Mouse (Mus musculus) CH12.LX (cell line): ENCODE data around the gene Nek11.

Source experiments
- CHD2 ChIP-seq: IDR thresholded peaks from 2 replicates; pipeline ENCODE4 v1.6.1; 2011; ENCODE audit warnings: low read length, improper control_type of control experiment
- CTCF ChIP-seq, 2 experiments: IDR thresholded peaks in 1 of 2; conservative IDR thresholded peaks in 1 of 2; 2 replicates each; pipeline ENCODE4 v1.5.1; 2011 to 2012; ENCODE audit warnings: low read depth in 2 of 2, low read length in 2 of 2, improper control_type of control experiment in 1 of 2, inconsistent platforms in 1 of 2, mild to moderate bottlenecking in 1 of 2, moderate library complexity in 1 of 2
- E2F4 ChIP-seq: IDR thresholded peaks from 2 replicates; pipeline ENCODE4 v1.6.1; 2011; ENCODE audit warnings: low read depth, low read length, improper control_type of control experiment; ENCODE audit not compliant: insufficient replicate concordance
- GABPA ChIP-seq: IDR thresholded peaks from 2 replicates; pipeline ENCODE4 v1.6.1; 2012; ENCODE audit warnings: low read depth, low read length, improper control_type of control experiment, inconsistent platforms; ENCODE audit not compliant: insufficient replicate concordance
- IRF4 ChIP-seq: IDR thresholded peaks from 2 replicates; pipeline ENCODE4 v1.6.1; 2014; ENCODE audit warnings: low read depth, mild to moderate bottlenecking, inconsistent platforms, low read length, improper control_type of control experiment
- MAZ ChIP-seq: IDR thresholded peaks from 2 replicates; pipeline ENCODE4 v1.6.1; 2012; ENCODE audit warnings: low read depth, mild to moderate bottlenecking, inconsistent platforms, low read length, improper control_type of control experiment, moderate library complexity
- MXI1 ChIP-seq: IDR thresholded peaks from 2 replicates; pipeline ENCODE4 v1.6.1; 2011; ENCODE audit warnings: mild to moderate bottlenecking, low read depth, low read length, improper control_type of control experiment
- NELFE ChIP-seq: IDR thresholded peaks from 2 replicates; pipeline ENCODE4 v1.6.1; 2011; ENCODE audit warnings: low read depth, low read length, improper control_type of control experiment
- NRF1 ChIP-seq: IDR thresholded peaks from 2 replicates; pipeline ENCODE4 v1.6.1; 2014; ENCODE audit warnings: low read depth, mild to moderate bottlenecking, inconsistent platforms, low read length, improper control_type of control experiment, moderate library complexity
- POLR2A ChIP-seq: IDR thresholded peaks from 2 replicates; pipeline ENCODE4 v1.6.1; 2011; ENCODE audit warnings: low read depth, mild to moderate bottlenecking, improper control_type of control experiment, low read length
- USF1 ChIP-seq: IDR thresholded peaks from 2 replicates; pipeline ENCODE4 v1.6.1; 2014; ENCODE audit warnings: low read depth, mild to moderate bottlenecking, inconsistent platforms, low read length, improper control_type of control experiment
- ZMIZ1 ChIP-seq: IDR thresholded peaks from 2 replicates; pipeline ENCODE4 v1.6.1; 2012; ENCODE audit warnings: low read depth, mild to moderate bottlenecking, inconsistent platforms, low read length, improper control_type of control experiment

DNA sequence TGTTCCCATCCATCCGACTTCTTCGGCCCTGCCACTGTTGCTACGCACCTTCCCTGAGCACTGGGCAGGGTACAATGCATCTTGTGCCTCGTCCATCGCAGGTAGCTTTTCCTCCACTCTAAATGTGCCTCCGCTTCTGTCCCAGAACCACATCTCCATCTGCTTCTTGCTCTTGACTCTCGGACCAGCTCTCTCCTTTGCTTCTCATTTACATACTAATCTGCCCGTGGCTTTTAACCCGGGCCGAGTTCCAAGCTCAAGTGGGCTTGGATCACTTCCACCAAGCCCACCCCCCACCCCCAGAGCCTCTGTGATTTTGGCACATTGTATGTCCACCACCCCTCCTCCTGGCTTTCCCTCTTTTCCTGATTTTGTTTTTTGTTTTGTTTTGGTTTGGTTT is 137.7 kb downstream of the Nek11 start:
- TF ChIP-seq CTCF (conservative IDR thresholded peaks at IDR 0.05 in 1 of 2, IDR thresholded peaks at IDR 0.05 in 1 of 2; ENCODE audit: low read depth in 2 of 2, low read length in 2 of 2) (no peak), USF1 (no peak), MXI1 (no peak), NELFE (no peak), IRF4 (no peak), ZMIZ1 (no peak), POLR2A (no peak), CHD2 (no peak), NRF1 (no peak), E2F4 (no peak), MAZ (no peak), GABPA (no peak)
